Mouse (Mus musculus): Measurements from ENCODE around the gene Gjb1. TPM values are rescaled to one million over a fixed set of nuclear protein-coding genes. Genes with fewer than 3 reads are reported as not detected.
"Not testable (repeated sequence)": the region's sequence is repeated elsewhere in the genome, so short reads cannot be mapped to it uniquely, and the experiment has no call there.

Gjb1 gene
- 147 and 174 TPM in 2 replicates for polyA plus RNA-seq (2015; fragmentation: Nextera tagmentation; extraction: Ambion mirVana)

DNA sequence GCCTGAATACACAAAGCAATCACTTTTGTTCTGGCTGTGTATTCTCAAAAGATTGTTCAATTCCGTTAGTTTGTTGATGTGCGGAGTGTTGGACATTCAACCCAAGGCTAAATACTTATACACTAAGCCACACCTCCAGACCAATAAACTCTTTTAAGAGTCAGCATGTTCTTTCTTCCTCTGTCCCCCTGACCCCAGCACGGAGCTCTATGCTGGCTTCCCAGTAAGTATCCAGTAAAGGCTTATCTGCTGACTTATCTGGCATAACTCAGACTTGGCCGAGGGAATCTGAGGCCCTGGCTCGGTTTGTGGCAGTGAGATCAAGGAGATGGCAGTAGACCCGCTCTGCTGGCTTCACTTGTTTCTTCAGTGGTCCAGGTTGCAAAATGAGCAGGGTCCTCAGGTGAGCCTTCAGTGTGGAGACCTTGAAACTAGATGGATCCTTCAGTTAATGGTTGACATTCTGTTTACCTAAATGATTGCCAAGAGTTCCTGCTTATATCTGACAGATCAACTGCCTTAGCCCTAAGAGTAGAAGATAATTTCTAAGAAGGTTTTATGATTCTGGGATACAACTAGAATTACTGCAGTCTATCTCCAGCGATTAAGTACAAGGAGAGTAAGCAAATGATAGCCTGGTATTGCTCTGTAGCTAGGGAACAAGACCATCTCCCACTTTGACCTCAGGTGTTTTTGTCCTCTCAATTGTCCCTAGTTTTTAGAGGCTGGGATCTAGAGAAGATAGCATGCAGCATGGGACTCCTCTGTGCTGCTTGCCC lies at the start of gene Gjb1:
Gjb1 (plus strand) TSS at position 189 of the 779 bp plus-strand sequence.
- H3K4me1 ChIP-seq (ENCODE audit: control insufficient read depth, low read depth, low read length) = no peaks in the 10 kb centered on the region
- peak within 1 kb of the TSS; percentile 48 for H3K27ac ChIP-seq (ENCODE audit: low read length)
- H3K4me3 ChIP-seq (ENCODE audit: low read depth, low read length) = peak within 1 kb of the TSS; percentile 43
- H3K9me3 ChIP-seq (replicated peaks; ENCODE audit: control insufficient read depth, low read length) = no peaks in the 10 kb centered on the region
- no peak within 1 kb of the TSS; the same call in 1 of the 2 replicates for H3K4me2 ChIP-seq (ENCODE audit: low read depth, low read length)
- ATAC-seq (ENCODE audit: low read depth) = peak; percentile 39; the same call in 1 of the 2 replicates
- 51% methylated on average over 7 of the region's 7 CpGs for WGBS (ENCODE audit: insufficient replicate concordance)
- no peaks in the 10 kb centered on the region for H3K36me3 ChIP-seq (ENCODE audit: control insufficient read depth, insufficient read depth)
- peak within 1 kb of the TSS; percentile 31; the same call in 1 of the 2 replicates for H3K9ac ChIP-seq (ENCODE audit: low read depth, low read length)
- H3K27me3 ChIP-seq (ENCODE audit: control insufficient read depth, insufficient read depth, low read depth, low read length) = peaks cover 2% of the 10 kb centered on the region; the same call in 1 of the 2 replicates

DNA sequence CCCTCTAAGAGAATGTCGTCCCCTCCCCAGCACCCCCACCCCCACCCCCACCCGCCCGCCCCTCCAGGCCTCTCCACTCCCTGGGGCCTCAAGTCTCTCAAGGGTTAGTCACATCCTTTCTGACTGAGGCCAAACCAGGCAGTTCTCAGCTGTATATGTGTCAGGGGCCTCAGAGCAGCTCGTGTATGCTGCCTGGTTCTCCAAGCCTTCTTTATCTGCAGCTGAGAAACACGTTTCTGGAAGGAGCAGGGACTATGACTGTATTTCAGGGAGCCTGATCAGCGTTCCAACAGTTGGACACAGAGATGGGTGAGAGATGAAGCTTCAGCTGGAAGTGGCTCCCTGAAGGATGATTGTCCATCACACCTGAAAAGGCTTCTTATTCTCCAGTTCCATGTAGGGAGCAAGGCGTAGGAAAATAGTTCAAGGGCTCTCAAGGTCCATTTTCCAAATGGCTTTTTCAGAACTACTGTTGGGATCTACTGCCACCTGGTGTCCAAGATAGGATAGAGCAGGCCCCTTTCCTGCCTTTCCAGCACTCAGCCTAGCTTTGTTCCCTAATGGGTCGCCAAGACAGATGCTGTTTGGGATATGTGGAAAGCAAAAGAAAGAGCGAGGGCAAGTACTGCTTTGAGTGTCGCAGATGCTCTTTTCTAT lies 46.7 kb upstream of the Gjb1 start:
- Histone ChIP-seq H3K27ac (ENCODE audit: low read length) (peak overlapping the region; percentile 41; the same call in 1 of the 2 replicates), H3K4me1 (ENCODE audit: control insufficient read depth, low read depth, low read length) (peaks cover 6% of the 10 kb centered on the region), H3K27me3 (ENCODE audit: control insufficient read depth, insufficient read depth, low read depth, low read length) (no peaks in the 10 kb centered on the region), H3K4me2 (ENCODE audit: low read depth, low read length) (no peak overlapping the region), H3K9me3 (replicated peaks; ENCODE audit: control insufficient read depth, low read length) (no peaks in the 10 kb centered on the region), H3K9ac (ENCODE audit: low read depth, low read length) (no peak overlapping the region), H3K4me3 (ENCODE audit: low read depth, low read length) (no peak overlapping the region), H3K36me3 (ENCODE audit: control insufficient read depth, insufficient read depth) (no peaks in the 10 kb centered on the region)
- no peak for ATAC-seq (ENCODE audit: low read depth)
- WGBS (ENCODE audit: insufficient replicate concordance) = 33% methylated on average over 10 of the region's 10 CpGs

GRCm38 (mm10) chrX:101332031-101332374 lies 44.2 kb upstream of the Gjb1 start:
- Histone ChIP-seq H3K4me2 (ENCODE audit: low read depth, low read length) (peak overlapping the region; percentile 59), H3K4me3 (ENCODE audit: low read depth, low read length) (peak overlapping the region; percentile 64), H3K27me3 (ENCODE audit: control insufficient read depth, insufficient read depth, low read depth, low read length) (no peaks in the 10 kb centered on the region), H3K27ac (ENCODE audit: low read length) (peak overlapping the region; percentile 88), H3K9me3 (replicated peaks; ENCODE audit: control insufficient read depth, low read length) (no peaks in the 10 kb centered on the region), H3K4me1 (ENCODE audit: control insufficient read depth, low read depth, low read length) (peaks cover 6% of the 10 kb centered on the region), H3K9ac (ENCODE audit: low read depth, low read length) (peak overlapping the region; percentile 68), H3K36me3 (ENCODE audit: control insufficient read depth, insufficient read depth) (no peaks in the 10 kb centered on the region)
- ATAC-seq (ENCODE audit: low read depth) = no peak
- 30% methylated on average over 9 of the region's 9 CpGs for WGBS (ENCODE audit: insufficient replicate concordance)

- Histone ChIP-seq H3K36me3 (ENCODE audit: control insufficient read depth, insufficient read depth) (no peaks in the 10 kb centered on the region), H3K27me3 (ENCODE audit: control insufficient read depth, insufficient read depth, low read depth, low read length) (no peaks in the 10 kb centered on the region), H3K4me3 (ENCODE audit: low read depth, low read length) (peak overlapping the region; percentile 64), H3K9ac (ENCODE audit: low read depth, low read length) (peak overlapping the region; percentile 72), H3K4me1 (ENCODE audit: control insufficient read depth, low read depth, low read length) (peaks cover 6% of the 10 kb centered on the region), H3K27ac (ENCODE audit: low read length) (peak overlapping the region; percentile 88), H3K9me3 (replicated peaks; ENCODE audit: control insufficient read depth, low read length) (no peaks in the 10 kb centered on the region), H3K4me2 (ENCODE audit: low read depth, low read length) (peak overlapping the region; percentile 83)
- peak; percentile 97 for ATAC-seq (ENCODE audit: low read depth)
- 15% methylated on average over 45 of the region's 49 CpGs for WGBS (ENCODE audit: insufficient replicate concordance)
These were observed 43.6 kb upstream of the Gjb1 start for GRCm38 (mm10) chrX:101332375-101333211.

DNA sequence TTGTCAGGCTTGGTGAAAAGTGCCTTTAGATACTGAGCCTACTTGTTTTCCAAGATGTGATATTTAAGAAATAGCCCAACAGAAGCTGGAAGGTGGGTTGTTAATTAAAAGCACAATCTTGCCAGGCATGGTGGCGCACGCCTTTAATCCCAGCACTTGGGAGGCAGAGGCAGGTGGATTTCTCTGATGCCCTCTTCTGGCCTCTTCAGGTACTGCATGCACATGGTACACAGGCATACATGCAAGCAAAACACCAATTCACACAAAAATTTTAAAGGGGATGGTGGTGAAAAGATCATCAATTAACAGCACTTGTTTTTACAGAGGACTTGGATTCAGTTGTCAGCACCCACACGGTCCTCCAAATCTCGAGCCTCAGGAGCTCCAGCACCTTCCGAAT lies 41.6 kb upstream of the Gjb1 start:
- Histone ChIP-seq H3K36me3 (ENCODE audit: control insufficient read depth, insufficient read depth) (no peaks in the 10 kb centered on the region), H3K4me3 (ENCODE audit: low read depth, low read length) (no peak overlapping the region), H3K27me3 (ENCODE audit: control insufficient read depth, insufficient read depth, low read depth, low read length) (no peaks in the 10 kb centered on the region), H3K4me1 (ENCODE audit: control insufficient read depth, low read depth, low read length) (peaks cover 6% of the 10 kb centered on the region), H3K4me2 (ENCODE audit: low read depth, low read length) (no peak overlapping the region), H3K9ac (ENCODE audit: low read depth, low read length) (no peak overlapping the region), H3K9me3 (replicated peaks; ENCODE audit: control insufficient read depth, low read length) (no peaks in the 10 kb centered on the region), H3K27ac (ENCODE audit: low read length) (no peak overlapping the region)
- 76% methylated on average over 5 of the region's 5 CpGs for WGBS (ENCODE audit: insufficient replicate concordance)
- no peak for ATAC-seq (ENCODE audit: low read depth)

- Histone ChIP-seq H3K4me1 (ENCODE audit: control insufficient read depth, low read depth, low read length) (no peaks in the 10 kb centered on the region; the same call in 1 of the 2 replicates), H3K36me3 (ENCODE audit: control insufficient read depth, insufficient read depth) (no peaks in the 10 kb centered on the region), H3K9ac (ENCODE audit: low read depth, low read length) (no peak overlapping the region), H3K4me2 (ENCODE audit: low read depth, low read length) (no peak overlapping the region), H3K4me3 (ENCODE audit: low read depth, low read length) (no peak overlapping the region), H3K27ac (ENCODE audit: low read length) (no peak overlapping the region), H3K27me3 (ENCODE audit: control insufficient read depth, insufficient read depth, low read depth, low read length) (no peaks in the 10 kb centered on the region), H3K9me3 (replicated peaks; ENCODE audit: control insufficient read depth, low read length) (no peaks in the 10 kb centered on the region)
- ATAC-seq (ENCODE audit: low read depth) = no peak
- 38% methylated on average over 4 of the region's 4 CpGs for WGBS (ENCODE audit: insufficient replicate concordance)
These were observed 37.5 kb upstream of the Gjb1 start for GRCm38 (mm10) chrX:101338666-101339065.

GRCm38 (mm10) chrX:101342837-101343236 lies 33.3 kb upstream of the Gjb1 start:
- H3K27me3 ChIP-seq (ENCODE audit: control insufficient read depth, insufficient read depth, low read depth, low read length); ATAC-seq (ENCODE audit: low read depth); H3K27ac ChIP-seq (ENCODE audit: low read length); H3K4me3 ChIP-seq (ENCODE audit: low read depth, low read length); H3K9ac ChIP-seq (ENCODE audit: low read depth, low read length); H3K4me1 ChIP-seq (ENCODE audit: control insufficient read depth, low read depth, low read length); H3K36me3 ChIP-seq (ENCODE audit: control insufficient read depth, insufficient read depth); H3K4me2 ChIP-seq (ENCODE audit: low read depth, low read length); H3K9me3 ChIP-seq (replicated peaks; ENCODE audit: control insufficient read depth, low read length): not testable (repeated sequence)
- WGBS (ENCODE audit: insufficient replicate concordance) = 33% methylated on average over 2 of the region's 2 CpGs

DNA sequence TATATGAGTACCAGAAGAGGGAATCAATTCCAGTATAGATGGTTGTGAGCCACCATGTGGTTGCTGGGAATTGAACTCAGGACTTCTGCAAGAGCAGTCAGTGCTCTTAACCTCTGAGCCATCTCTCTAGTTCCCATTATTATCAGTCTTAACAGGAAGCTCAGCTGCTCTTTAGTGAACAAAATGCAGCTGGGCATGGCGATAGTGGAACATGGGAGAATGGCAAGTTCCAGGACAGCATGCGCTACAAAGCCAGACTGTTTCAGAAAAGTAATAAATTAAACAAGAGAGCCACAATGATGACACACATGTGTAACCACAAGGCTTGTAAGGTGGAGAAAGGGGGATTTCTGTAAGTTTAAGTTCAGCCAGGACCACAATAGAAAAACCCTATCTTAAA lies 30.7 kb upstream of the Gjb1 start:
- no peak for ATAC-seq (ENCODE audit: low read depth)
- H3K9me3 ChIP-seq (replicated peaks; ENCODE audit: control insufficient read depth, low read length) = no peaks in the 10 kb centered on the region
- H3K27ac ChIP-seq (ENCODE audit: low read length) = no peak overlapping the region
- H3K9ac ChIP-seq (ENCODE audit: low read depth, low read length) = no peak overlapping the region
- no peaks in the 10 kb centered on the region for H3K4me1 ChIP-seq (ENCODE audit: control insufficient read depth, low read depth, low read length)
- H3K4me3 ChIP-seq (ENCODE audit: low read depth, low read length) = no peak overlapping the region
- no peak overlapping the region for H3K4me2 ChIP-seq (ENCODE audit: low read depth, low read length)
- WGBS (ENCODE audit: insufficient replicate concordance) = 47% methylated on average over 2 of the region's 2 CpGs
- H3K36me3 ChIP-seq (ENCODE audit: control insufficient read depth, insufficient read depth) = no peaks in the 10 kb centered on the region
- no peaks in the 10 kb centered on the region; the same call in 1 of the 2 replicates for H3K27me3 ChIP-seq (ENCODE audit: control insufficient read depth, insufficient read depth, low read depth, low read length)

Data from liver, embryonic 16.5 days (tissue).